Mouse (Mus musculus): ENCODE results near the gene Cdc123.

DNA sequence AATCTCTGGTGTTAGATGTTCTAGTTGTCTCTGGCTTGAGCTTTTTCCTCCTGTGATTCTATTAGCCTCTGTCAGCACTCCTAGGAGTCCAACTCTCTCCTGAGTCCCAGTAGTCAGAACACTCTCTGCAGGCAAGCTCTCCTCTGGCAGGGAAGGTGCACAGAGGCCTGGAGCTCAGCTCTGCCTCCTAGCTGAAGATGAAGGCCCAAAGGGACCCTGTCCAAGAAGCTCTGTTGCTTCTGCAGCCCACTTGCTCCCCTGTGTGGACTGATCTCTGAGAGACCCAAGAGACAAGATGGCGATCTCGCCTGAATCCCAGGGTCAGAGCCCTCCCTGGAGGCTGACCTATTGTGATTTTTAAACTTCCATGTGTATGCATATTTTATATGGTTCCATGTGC is 86.4 kb downstream of the Cdc123 start:
- no peak for TF ChIP-seq POLR2A (IDR thresholded peaks at IDR 0.05; ENCODE audit: borderline replicate concordance, extremely low read depth, low read depth, low read length)
- no peak for TF ChIP-seq CTCF (IDR thresholded peaks at IDR 0.05; ENCODE audit: insufficient read depth, low read length)
